22 mouse cellular contexts compared by ENCODE assay signal in the genomic region with DNA sequence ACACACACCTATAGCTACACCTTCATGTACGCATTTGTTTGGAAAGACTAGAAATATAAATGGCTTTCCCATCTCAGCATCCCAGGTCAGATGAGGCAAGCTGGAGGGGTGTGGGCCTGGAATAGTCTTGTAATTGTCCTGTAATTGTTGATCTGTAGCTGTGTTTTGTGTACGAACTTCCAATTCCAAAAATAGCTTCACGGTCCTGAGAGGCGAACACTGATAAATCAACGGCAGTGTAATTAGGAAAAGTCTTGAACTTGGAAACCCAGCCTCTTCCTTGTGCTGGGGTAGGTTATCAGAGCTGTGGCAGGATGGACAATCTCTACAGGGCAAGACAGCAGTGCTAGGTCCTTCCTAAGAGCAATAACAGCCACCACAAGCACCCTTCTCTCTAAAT. TPM values are rescaled to one million over a fixed set of nuclear protein-coding genes. Genes with fewer than 3 reads are reported as not detected.
DNase-seq lines count a peak whose midpoint lies in the region; ATAC-seq and TF ChIP-seq lines count a peak whose summit lies in the region.
"Had no signal": no experiment of that assay in that cellular context is flagged by ENCODE, and none has a peak within 500 bp of the region (broad histone marks: within the 10 kb centered on the region; RNA-seq: fewer than 3 reads in every experiment).

No protein-coding gene starts in this region.

- TF ChIP-seq POLR2A in liver, adult 2 months (IDR thresholded peaks at IDR 0.05; ENCODE audit: extremely low read depth, insufficient read depth, low read length), result no peak

- no peaks in the 10 kb centered on the region for H3K36me3 ChIP-seq in liver, adult 2 months (ENCODE audit: control insufficient read depth, insufficient read depth, low read length)
- H3K36me3 ChIP-seq: embryonic facial prominence, embryonic 10.5 days; G1E; hindbrain, embryonic 13.5 days had no signal

- peaks cover 6% of the 10 kb centered on the region; the same call in 1 of the 2 replicates for H3K4me1 ChIP-seq in liver, adult 2 months (ENCODE audit: control insufficient read depth, insufficient read depth, low read length)
- H3K4me1 ChIP-seq: forebrain, embryonic 13.5 days; hindbrain, embryonic 13.5 days had no signal

- DNase-seq in gastrocnemius, adult 2 months, result no peak
- no peak for DNase-seq in gastrocnemius, postnatal 36 days
- DNase-seq in kidney, adult 11 months, result peak; percentile 24
- no peak for DNase-seq in kidney, adult 8-10 months
- no peak for DNase-seq in liver, adult 2 months (ENCODE audit: extremely low read depth, low read depth, low spot score)
- DNase-seq in liver, result no peak
- DNase-seq: adrenal gland, postnatal 10 days; B cell, adult 2 months; cerebellum, adult 11-12 months; cerebellum, adult 9-10 months; cerebellum, postnatal 36 days; forebrain, postnatal 0 days; gastrocnemius, postnatal 25 days; heart, postnatal 10 days had no signal

- no peak for TF ChIP-seq CTCF in gastrocnemius, adult 2 months (IDR thresholded peaks at IDR 0.05)
- no peak for TF ChIP-seq CTCF in liver, adult 2 months (IDR thresholded peaks at IDR 0.05; ENCODE audit: low read depth, low read length)

- no peaks in the 10 kb centered on the region for H3K27me3 ChIP-seq in liver, adult 2 months (ENCODE audit: control insufficient read depth, insufficient read depth, low read length)
- H3K27me3 ChIP-seq: forebrain, embryonic 13.5 days; hindbrain, embryonic 13.5 days had no signal

- peak overlapping the region; percentile 77 for H3K27ac ChIP-seq in gastrocnemius, adult 2 months
- H3K27ac ChIP-seq in liver, adult 2 months (replicated peaks; ENCODE audit: insufficient read depth, low read depth, low read length), result 0 out of 2 replicates have a peak overlapping the region, but pooled peaks have one; percentile 21
- H3K27ac ChIP-seq: embryonic facial prominence, embryonic 10.5 days; forebrain, embryonic 13.5 days; hindbrain, embryonic 13.5 days; hindbrain, postnatal 0 days had no signal

- intact Hi-C loops in gastrocnemius, adult 2 months (cut with DNase I), result no loop called here
- intact Hi-C loops in gastrocnemius, postnatal 36 days (cut with DNase I), result no loop called here

- H3K79me2 ChIP-seq in liver, adult 2 months (ENCODE audit: control insufficient read depth, insufficient read depth, low read length), result peaks cover 5% of the 10 kb centered on the region; the same call in 1 of the 2 replicates

- 78% methylated on average over 5 of the region's 5 CpGs for WGBS in liver, adult 2 months

- no peak overlapping the region for H3K4me3 ChIP-seq in gastrocnemius, adult 2 months
- no peak overlapping the region for H3K4me3 ChIP-seq in liver, adult 2 months (ENCODE audit: insufficient read depth, low read depth, low read length)
- H3K4me3 ChIP-seq: embryonic facial prominence, embryonic 10.5 days; forebrain, embryonic 13.5 days; hindbrain, embryonic 13.5 days had no signal

- H3K9ac ChIP-seq in liver, adult 2 months (ENCODE audit: low read depth, low read length), result no peak overlapping the region
- H3K9ac ChIP-seq: forebrain, embryonic 13.5 days; forebrain, postnatal 0 days; hindbrain, embryonic 13.5 days had no signal

- no peak for ATAC-seq in activated CD4-positive, CD25-positive, alpha-beta regulatory T cell, adult 4 months
- ATAC-seq: CD4-positive, CD25-positive, alpha-beta regulatory T cell, adult 4 months; forebrain, embryonic 13.5 days; forebrain, postnatal 0 days; hindbrain, postnatal 0 days had no signal

RNA-seq across cellular contexts. Expression of a gene that starts 18.5 kb away (rescaled TPM):
- total RNA-seq in gastrocnemius, adult 2 months (2021), result 10 to 100 TPM; 78.8 to 85.4 TPM
- total RNA-seq in gastrocnemius, postnatal 36 days (2021), result 10 to 100 TPM; 74.0 to 89.6 TPM
- total RNA-seq in liver, adult 2 months (2014; rRNA removed), result 25.8 and 29.6 TPM in 2 replicates
- polyA plus RNA-seq in liver, adult 2 months (2012; rRNA removed), result 4.7 and 6.0 TPM in 2 replicates
- polyA plus RNA-seq in activated CD4-positive, CD25-positive, alpha-beta regulatory T cell, adult 4 months (2017; shearing (Covaris generic)), result under 1 TPM in 1 of 2 experiments, not detected in 1; 0.09 TPM
- total RNA-seq: hematopoietic stem cell, adult 5-6 weeks had no signal
- polyA plus RNA-seq: CD4-positive, CD25-positive, alpha-beta regulatory T cell, adult 4 months; G1E had no signal
